Mouse (Mus musculus): ENCODE measurements around the gene AI837181. TPM values are rescaled to one million over a fixed set of nuclear protein-coding genes. Genes with fewer than 3 reads are reported as not detected.

AI837181 gene
- polyA plus RNA-seq, 1 experiment from 2014 or later: 40.8 TPM

DNA sequence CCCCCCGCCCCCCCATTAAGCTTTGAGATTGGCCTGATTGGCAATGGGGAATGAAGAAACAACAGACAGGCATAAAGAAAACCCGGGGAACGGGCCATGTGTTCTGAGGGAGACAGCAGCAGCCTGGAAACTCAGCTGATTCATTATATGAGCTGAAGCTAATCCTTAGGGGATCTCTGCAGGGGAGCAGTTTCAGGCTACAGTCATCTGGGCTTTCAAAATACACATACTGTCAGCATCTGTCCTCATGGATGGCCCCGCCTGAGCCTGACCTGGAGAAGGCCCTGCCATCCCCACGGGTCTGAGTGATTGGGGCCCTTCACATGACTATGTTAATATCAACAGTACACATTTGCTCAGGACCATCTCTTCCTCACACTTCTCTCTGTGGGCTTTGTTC lies 46.9 kb downstream of the AI837181 start:
- TF ChIP-seq CTCF (IDR thresholded peaks at IDR 0.05; ENCODE audit: low read depth): no peak
- ATAC-seq (ENCODE audit: insufficient read depth) (no peak), DNase-seq (no peak)
- H3K27me3 ChIP-seq (ENCODE audit: insufficient read depth, low read length): peaks cover 2% of the 10 kb centered on the region; the same call in 1 of the 2 replicates
- H3K27ac ChIP-seq (ENCODE audit: low read depth): no peak overlapping the region
- WGBS: 38% methylated on average over 5 of the region's 5 CpGs
- H3K4me2 ChIP-seq: no peak overlapping the region
- H3K36me3 ChIP-seq (ENCODE audit: insufficient read depth): peaks cover 12% of the 10 kb centered on the region
- peaks cover 9% of the 10 kb centered on the region; the same call in 1 of the 2 replicates for H3K4me1 ChIP-seq (ENCODE audit: insufficient read depth)
- H3K4me3 ChIP-seq (ENCODE audit: low read depth, low read length): no peak overlapping the region
- H3K9me3 ChIP-seq (ENCODE audit: low read depth, low read length): no peaks in the 10 kb centered on the region
- H3K9ac ChIP-seq: no peak overlapping the region

- DNase-seq (no peak), ATAC-seq (ENCODE audit: insufficient read depth) (no peak)
- H3K27ac ChIP-seq (ENCODE audit: low read depth): peak overlapping the region; percentile 86; the same call in 1 of the 2 replicates
- no peak overlapping the region for H3K9ac ChIP-seq
- H3K4me1 ChIP-seq (ENCODE audit: insufficient read depth): peaks cover 9% of the 10 kb centered on the region; the same call in 1 of the 2 replicates
- peak; percentile 28; the same call in 1 of the 2 replicates for TF ChIP-seq CTCF (IDR thresholded peaks at IDR 0.05; ENCODE audit: low read depth)
- H3K4me3 ChIP-seq (ENCODE audit: low read depth, low read length): no peak overlapping the region
- peaks cover 15% of the 10 kb centered on the region for H3K36me3 ChIP-seq (ENCODE audit: insufficient read depth)
- 77% methylated on average over 3 of the region's 3 CpGs for WGBS
- H3K9me3 ChIP-seq (ENCODE audit: low read depth, low read length): no peaks in the 10 kb centered on the region
- peak overlapping the region; percentile 88; the same call in 1 of the 2 replicates for H3K4me2 ChIP-seq
- peaks cover 2% of the 10 kb centered on the region; the same call in 1 of the 2 replicates for H3K27me3 ChIP-seq (ENCODE audit: insufficient read depth, low read length)
Measured at GRCm38 (mm10) chr19:5472857-5473256, 47.9 kb downstream of the AI837181 start.

GRCm38 (mm10) chr19:5473720-5474119 lies 48.8 kb downstream of the AI837181 start, which contains the start of gene Efemp2:
Gene Efemp2 (plus strand): TSS chr19:5473954.
- peak within 1 kb of the TSS; percentile 86 for H3K27ac ChIP-seq (ENCODE audit: low read depth)
- WGBS: under 1% methylated on average over 22 of the region's 22 CpGs
- ATAC-seq (ENCODE audit: insufficient read depth) (peak; percentile 78), DNase-seq (peak; percentile 96)
- peak within 1 kb of the TSS; percentile 88 for H3K4me2 ChIP-seq
- H3K9ac ChIP-seq: peak within 1 kb of the TSS; percentile 76
- H3K9me3 ChIP-seq (ENCODE audit: low read depth, low read length): no peaks in the 10 kb centered on the region
- H3K36me3 ChIP-seq (ENCODE audit: insufficient read depth): peaks cover 23% of the 10 kb centered on the region
- peaks cover 9% of the 10 kb centered on the region; the same call in 1 of the 2 replicates for H3K4me1 ChIP-seq (ENCODE audit: insufficient read depth)
- TF ChIP-seq CTCF (IDR thresholded peaks at IDR 0.05; ENCODE audit: low read depth): 0 out of 2 replicates have a peak, but pooled peaks have one; percentile 24
- peaks cover 2% of the 10 kb centered on the region; the same call in 1 of the 2 replicates for H3K27me3 ChIP-seq (ENCODE audit: insufficient read depth, low read length)
- peak within 1 kb of the TSS; percentile 64 for H3K4me3 ChIP-seq (ENCODE audit: low read depth, low read length)

GRCm38 (mm10) chr19:5474281-5475068 lies 49.5 kb downstream of the AI837181 start:
- Histone ChIP-seq H3K27ac (ENCODE audit: low read depth) (peak overlapping the region; percentile 86), H3K9ac (peak overlapping the region; percentile 76), H3K4me2 (peak overlapping the region; percentile 88), H3K9me3 (ENCODE audit: low read depth, low read length) (no peaks in the 10 kb centered on the region), H3K27me3 (ENCODE audit: insufficient read depth, low read length) (peaks cover 2% of the 10 kb centered on the region; the same call in 1 of the 2 replicates), H3K36me3 (ENCODE audit: insufficient read depth) (peaks cover 30% of the 10 kb centered on the region), H3K4me1 (ENCODE audit: insufficient read depth) (peaks cover 9% of the 10 kb centered on the region; the same call in 1 of the 2 replicates), H3K4me3 (ENCODE audit: low read depth, low read length) (peak overlapping the region; percentile 64)
- no peak for TF ChIP-seq CTCF (IDR thresholded peaks at IDR 0.05; ENCODE audit: low read depth)
- ATAC-seq (ENCODE audit: insufficient read depth): peak; percentile 74
- under 1% methylated on average over 65 of the region's 68 CpGs for WGBS
- DNase-seq: peak; percentile 79

DNA sequence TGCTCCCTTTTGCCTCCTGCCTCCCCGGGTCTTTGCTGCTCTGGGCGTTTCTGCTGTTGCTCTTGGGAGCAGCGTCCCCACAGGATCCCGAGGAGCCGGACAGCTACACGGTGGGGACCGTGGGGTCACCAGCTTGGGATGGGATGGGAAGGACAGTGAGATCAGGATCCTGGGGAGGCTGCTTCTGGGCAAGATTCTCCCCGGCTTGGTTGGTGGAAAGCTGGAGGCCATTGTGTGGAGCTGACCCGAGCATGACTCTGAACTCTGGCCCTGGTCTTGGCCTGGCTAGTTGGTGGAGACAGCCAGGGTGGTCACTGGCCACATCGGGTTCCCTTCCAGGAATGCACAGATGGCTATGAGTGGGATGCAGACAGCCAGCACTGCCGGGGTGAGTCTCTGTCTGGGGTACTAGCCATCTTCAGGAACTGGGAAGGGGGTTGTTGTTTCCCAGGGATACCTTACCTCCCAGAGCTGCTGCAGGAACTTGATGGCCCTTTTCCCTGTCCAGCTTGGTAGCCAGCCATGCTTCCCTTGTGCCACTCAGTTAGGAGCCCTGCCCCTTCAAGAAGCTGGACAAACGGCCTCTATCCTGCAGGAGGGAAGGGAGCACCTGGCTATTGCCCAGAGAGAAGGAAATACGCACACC lies 50.2 kb downstream of the AI837181 start:
- DNase-seq (peak; percentile 39), ATAC-seq (ENCODE audit: insufficient read depth) (peak; percentile 20; the same call in 1 of the 2 replicates)
- no peak for TF ChIP-seq CTCF (IDR thresholded peaks at IDR 0.05; ENCODE audit: low read depth)
- H3K9ac ChIP-seq: peak overlapping the region; percentile 76
- H3K4me2 ChIP-seq: peak overlapping the region; percentile 88
- no peaks in the 10 kb centered on the region for H3K9me3 ChIP-seq (ENCODE audit: low read depth, low read length)
- peaks cover 37% of the 10 kb centered on the region for H3K36me3 ChIP-seq (ENCODE audit: insufficient read depth)
- peaks cover 9% of the 10 kb centered on the region; the same call in 1 of the 2 replicates for H3K4me1 ChIP-seq (ENCODE audit: insufficient read depth)
- H3K4me3 ChIP-seq (ENCODE audit: low read depth, low read length): peak overlapping the region; percentile 64
- WGBS: 11% methylated on average over 13 of the region's 13 CpGs
- H3K27ac ChIP-seq (ENCODE audit: low read depth): peak overlapping the region; percentile 86
- peaks cover under 1% of the 10 kb centered on the region; the same call in 1 of the 2 replicates for H3K27me3 ChIP-seq (ENCODE audit: insufficient read depth, low read length)

Other genes with a start within 250 kb of the AI837181 start
- 27.8 and 31.8 TPM in 2 replicates for gene Pacs1, start 152.0 kb upstream of the AI837181 start, polyA plus RNA-seq (2014; fragmentation: Nextera tagmentation; extraction: Ambion mirVana)
- gene Sf3b2, start 129.7 kb upstream of the AI837181 start, polyA plus RNA-seq (2014; fragmentation: Nextera tagmentation; extraction: Ambion mirVana): 334 and 368 TPM in 2 replicates
- gene Gal3st3, start 126.8 kb upstream of the AI837181 start, polyA plus RNA-seq (2014; fragmentation: Nextera tagmentation; extraction: Ambion mirVana): 2.2 and 2.9 TPM in 2 replicates
- not detected in 2 replicates for gene Catsper1, start 89.4 kb upstream of the AI837181 start, polyA plus RNA-seq (2014; fragmentation: Nextera tagmentation; extraction: Ambion mirVana)
- 0.41 TPM in 1 of 2 replicates, not detected in the other for gene Cst6, start 75.6 kb upstream of the AI837181 start, polyA plus RNA-seq (2014; fragmentation: Nextera tagmentation; extraction: Ambion mirVana)
- gene Eif1ad, start 58.4 kb upstream of the AI837181 start, polyA plus RNA-seq (2014; fragmentation: Nextera tagmentation; extraction: Ambion mirVana): 59.1 and 71.1 TPM in 2 replicates
- 515 and 542 TPM in 2 replicates for gene Banf1, start 58.0 kb upstream of the AI837181 start, polyA plus RNA-seq (2014; fragmentation: Nextera tagmentation; extraction: Ambion mirVana)
- gene Sart1, start 36.4 kb upstream of the AI837181 start, polyA plus RNA-seq (2014; fragmentation: Nextera tagmentation; extraction: Ambion mirVana): 72.0 and 73.8 TPM in 2 replicates
- 0.64 TPM in 1 of 2 replicates, not detected in the other for gene Tsga10ip, start 22.6 kb upstream of the AI837181 start, polyA plus RNA-seq (2014; fragmentation: Nextera tagmentation; extraction: Ambion mirVana)
- gene Drap1, start 165 bp upstream of the AI837181 start, polyA plus RNA-seq (2014; fragmentation: Nextera tagmentation; extraction: Ambion mirVana): 204 and 217 TPM in 2 replicates
- not detected in 2 replicates for gene Fosl1, start 22.4 kb downstream of the AI837181 start, polyA plus RNA-seq (2014; fragmentation: Nextera tagmentation; extraction: Ambion mirVana)
- gene Ccdc85b, start 32.8 kb downstream of the AI837181 start, polyA plus RNA-seq (2014; fragmentation: Nextera tagmentation; extraction: Ambion mirVana): 9.0 and 10.0 TPM in 2 replicates
- gene Fibp, start 35.5 kb downstream of the AI837181 start, polyA plus RNA-seq (2014; fragmentation: Nextera tagmentation; extraction: Ambion mirVana): 101 and 104 TPM in 2 replicates
- 1.0 and 1.8 TPM in 2 replicates for gene Ctsw, start 43.4 kb downstream of the AI837181 start, polyA plus RNA-seq (2014; fragmentation: Nextera tagmentation; extraction: Ambion mirVana)
- gene Efemp2, start 48.8 kb downstream of the AI837181 start, polyA plus RNA-seq (2014; fragmentation: Nextera tagmentation; extraction: Ambion mirVana): 178 and 192 TPM in 2 replicates
- gene Mus81, start 63.3 kb downstream of the AI837181 start, polyA plus RNA-seq (2014; fragmentation: Nextera tagmentation; extraction: Ambion mirVana): 39.8 and 42.6 TPM in 2 replicates
- 3,236 and 3,318 TPM in 2 replicates for gene Cfl1, start 65.3 kb downstream of the AI837181 start, polyA plus RNA-seq (2014; fragmentation: Nextera tagmentation; extraction: Ambion mirVana)
- gene 1700020D05Rik, start 78.6 kb downstream of the AI837181 start, polyA plus RNA-seq (2014; fragmentation: Nextera tagmentation; extraction: Ambion mirVana): 0.18 TPM in 1 of 2 replicates, not detected in the other
- gene Snx32, start 85.4 kb downstream of the AI837181 start, polyA plus RNA-seq (2014; fragmentation: Nextera tagmentation; extraction: Ambion mirVana): 6.0 and 6.7 TPM in 2 replicates
- 0.89 and 1.0 TPM in 2 replicates for gene Ovol1, start 135.5 kb downstream of the AI837181 start, polyA plus RNA-seq (2014; fragmentation: Nextera tagmentation; extraction: Ambion mirVana)
- gene Ap5b1, start 142.9 kb downstream of the AI837181 start, polyA plus RNA-seq (2014; fragmentation: Nextera tagmentation; extraction: Ambion mirVana): 3.7 and 4.2 TPM in 2 replicates
- gene Rnaseh2c, start 176.7 kb downstream of the AI837181 start, polyA plus RNA-seq (2014; fragmentation: Nextera tagmentation; extraction: Ambion mirVana): 138 and 145 TPM in 2 replicates
- gene Kat5, start 185.1 kb downstream of the AI837181 start, polyA plus RNA-seq (2014; fragmentation: Nextera tagmentation; extraction: Ambion mirVana): 25.5 and 33.4 TPM in 2 replicates
- 52.3 and 54.2 TPM in 2 replicates for gene Rela, start 212.3 kb downstream of the AI837181 start, polyA plus RNA-seq (2014; fragmentation: Nextera tagmentation; extraction: Ambion mirVana)
- gene Sipa1, start 238.6 kb downstream of the AI837181 start, polyA plus RNA-seq (2014; fragmentation: Nextera tagmentation; extraction: Ambion mirVana): 40.4 and 49.3 TPM in 2 replicates